Mouse (Mus musculus) MEL (cell line): ENCODE data around the gene Slc7a5.

Experiments used
- CHD1 ChIP-seq: IDR thresholded peaks from 2 replicates; pipeline ENCODE4 v1.6.1; 2012; ENCODE audit warnings: low read depth, mild to moderate bottlenecking, inconsistent platforms, low read length, improper control_type of control experiment
- HCFC1 ChIP-seq: IDR thresholded peaks from 2 replicates; pipeline ENCODE4 v1.6.1; 2012; ENCODE audit warnings: low read depth, mild to moderate bottlenecking, inconsistent platforms, low read length, improper control_type of control experiment, moderate library complexity
- MYB ChIP-seq: IDR thresholded peaks from 2 replicates; pipeline ENCODE4 v1.6.1; 2011; ENCODE audit warnings: mild to moderate bottlenecking, low read depth, low read length, improper control_type of control experiment
- NRF1 ChIP-seq: IDR thresholded peaks from 2 replicates; pipeline ENCODE4 v1.6.1; 2014; ENCODE audit warnings: low read depth, mild to moderate bottlenecking, inconsistent platforms, low read length, improper control_type of control experiment, moderate library complexity; ENCODE audit not compliant: poor library complexity, insufficient read depth, severe bottlenecking
- SMC3 ChIP-seq: IDR thresholded peaks from 2 replicates; pipeline ENCODE4 v1.6.1; 2011; ENCODE audit warnings: low read depth, low read length, improper control_type of control experiment
- USF1 ChIP-seq: IDR thresholded peaks from 2 replicates; pipeline ENCODE4 v1.6.1; 2014; ENCODE audit warnings: low read depth, mild to moderate bottlenecking, inconsistent platforms, low read length, improper control_type of control experiment, moderate library complexity
- ZNF384 ChIP-seq: IDR thresholded peaks from 2 replicates; pipeline ENCODE4 v1.6.1; 2012; ENCODE audit warnings: low read depth, mild to moderate bottlenecking, inconsistent platforms, low read length, improper control_type of control experiment

- TF ChIP-seq MYB (no peak), CHD1 (no peak), ZNF384 (no peak), SMC3 (no peak), USF1 (no peak), HCFC1 (no peak), NRF1 (no peak)
Observed at GRCm38 (mm10) chr8:121865356-121865755, 42.1 kb downstream of the Slc7a5 start.
